Mouse (Mus musculus) heart, embryonic 16.5 days (tissue): ENCODE measurements at regions not wholly inside any gene's neighbourhood (a gene's known extent, or its start where the extent isn't known, plus 50 kb on each side); places are given as distances from the start of the nearest gene placed in this dataset.
A peak's percentile ranks its signal among the peaks of the same experiment; 100 is the strongest.

Experiments
- ATAC-seq: fragments of 200-750 bp; cut with Nextera tagmentation; replicated peaks from 2 replicates; pipeline ENCODE4 v1.8.0; 2017; ENCODE audit warnings: moderate number of reproducible peaks; ENCODE audit not compliant: insufficient read depth, low FRiP score; ENCODE audit errors: extremely low read depth
- H3K27ac ChIP-seq: fragments of 300-500 bp; sonication (generic); 2 replicates; pipeline ENCODE4 v1.5.1; 2014; ENCODE audit warnings: mild to moderate bottlenecking, low read length, control low read depth, moderate library complexity
- H3K27me3 ChIP-seq: fragments of 300-500 bp; sonication (generic); 2 replicates; pipeline ENCODE4 v1.6.1; 2014; ENCODE audit warnings: low read length, mixed read lengths; ENCODE audit not compliant: control insufficient read depth, insufficient read depth
- H3K36me3 ChIP-seq: fragments of 300-500 bp; sonication (generic); 2 replicates; pipeline ENCODE4 v1.6.1; 2014; ENCODE audit not compliant: control insufficient read depth, insufficient read depth
- H3K4me1 ChIP-seq: fragments of 300-500 bp; sonication (generic); 2 replicates; pipeline ENCODE4 v1.6.1; 2014; ENCODE audit warnings: low read length, mixed read lengths; ENCODE audit not compliant: control insufficient read depth, insufficient read depth
- H3K4me2 ChIP-seq: fragments of 300-500 bp; sonication (generic); 2 replicates; pipeline ENCODE4 v1.6.1; 2014; ENCODE audit warnings: low read depth, mild to moderate bottlenecking, control low read depth, low read length
- H3K4me3 ChIP-seq: fragments of 300-500 bp; sonication (generic); 2 replicates; pipeline ENCODE4 v1.5.1; 2014; ENCODE audit warnings: mild to moderate bottlenecking, control low read depth, low read length
- H3K9ac ChIP-seq: fragments of 300-500 bp; sonication (generic); 2 replicates; pipeline ENCODE4 v1.6.1; 2014; ENCODE audit warnings: low read length, control low read depth
- H3K9me3 ChIP-seq: fragments of 300-500 bp; sonication (generic); replicated peaks from 2 replicates; pipeline ENCODE4 v1.6.1; 2016; ENCODE audit warnings: low read length; ENCODE audit not compliant: control insufficient read depth
- WGBS: fragments of 180-500 bp; shearing (Covaris S2); extraction: QIAGEN DNeasy Blood & Tissue Kit; methylation state at CpG from one replicate; pipeline ENCODE4 v1.1.7; 2014; 5-methylcytosine and 5-hydroxymethylcytosine counted together

DNA sequence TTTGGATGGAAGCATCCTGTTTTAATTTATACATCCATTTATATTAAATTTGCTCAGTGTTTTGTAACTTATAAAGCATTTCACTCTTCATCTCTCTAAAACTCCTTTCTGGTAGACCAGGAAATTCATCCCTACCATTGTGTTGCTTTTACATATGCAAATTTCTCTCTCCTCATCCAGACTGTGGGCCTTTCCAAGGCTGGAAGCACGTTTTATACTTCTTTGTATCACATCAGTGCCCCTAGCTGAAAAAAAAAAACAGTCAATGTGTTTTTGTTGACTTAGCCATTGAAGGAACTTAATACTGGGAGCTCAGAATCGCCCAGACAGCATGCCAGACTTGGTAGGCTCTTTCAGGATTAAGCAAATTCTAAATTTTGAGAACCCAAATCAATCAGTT, 174.9 kb upstream of the Gm6793 start:
- Histone ChIP-seq H3K9ac (no peak overlapping the region), H3K27me3 (no peaks in the 10 kb centered on the region), H3K27ac (no peak overlapping the region), H3K9me3 (0 out of 2 replicates have a peak, but pooled peaks cover 4% of the 10 kb centered on the region), H3K4me2 (no peak overlapping the region), H3K4me1 (no peaks in the 10 kb centered on the region), H3K36me3 (no peaks in the 10 kb centered on the region), H3K4me3 (no peak overlapping the region)
- WGBS: 22% methylated on average over 2 of the region's 2 CpGs
- ATAC-seq: no peak

DNA sequence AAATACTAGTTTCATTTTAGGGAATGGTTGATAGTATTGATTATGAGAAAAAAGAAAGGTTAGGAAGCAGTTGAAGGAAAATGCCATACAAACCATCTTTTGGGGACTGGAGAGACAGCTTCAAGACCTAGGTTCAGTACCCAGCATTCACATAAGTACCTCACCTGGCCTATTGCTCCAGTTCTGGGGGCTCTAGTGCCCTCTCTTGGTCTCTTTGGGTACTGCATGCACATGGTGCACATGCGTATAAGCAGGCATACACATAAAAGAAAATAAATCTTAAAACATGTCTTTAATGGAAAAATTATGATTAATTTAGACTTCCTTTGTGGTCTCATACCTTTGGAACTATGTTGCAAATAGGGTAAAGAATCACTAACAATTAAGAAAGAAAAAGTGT, 155.3 kb upstream of the Gm6793 start:
- Histone ChIP-seq H3K36me3 (no peaks in the 10 kb centered on the region), H3K9me3 (peaks cover 7% of the 10 kb centered on the region; the same call in 1 of the 2 replicates), H3K4me3 (no peak overlapping the region), H3K4me2 (no peak overlapping the region), H3K9ac (no peak overlapping the region), H3K27me3 (no peaks in the 10 kb centered on the region), H3K4me1 (no peaks in the 10 kb centered on the region), H3K27ac (no peak overlapping the region)
- 95% methylated on average over 1 of the region's 1 CpGs for WGBS
- no peak for ATAC-seq

DNA sequence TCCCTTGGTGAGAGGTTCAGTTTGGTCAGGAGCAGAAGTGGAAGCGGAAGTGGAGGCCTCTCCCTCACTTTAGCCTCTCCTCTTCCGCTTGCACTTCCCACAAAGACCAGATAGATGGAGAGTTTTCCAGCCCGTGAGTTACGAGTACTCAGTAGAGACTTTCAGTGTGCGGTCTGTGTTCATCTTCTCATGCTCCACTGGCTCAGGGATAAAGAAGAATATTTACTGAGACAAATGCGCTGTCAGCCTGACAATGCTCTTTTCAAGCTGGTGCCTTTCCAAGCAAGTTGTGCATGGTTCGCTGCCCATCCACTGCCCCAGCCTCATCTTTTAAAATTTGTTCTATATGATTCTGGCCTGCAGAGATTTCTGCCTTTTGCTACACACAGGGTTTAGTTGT, 141.8 kb upstream of the Gm6793 start:
- Histone ChIP-seq H3K4me1 (no peaks in the 10 kb centered on the region), H3K4me2 (no peak overlapping the region), H3K4me3 (no peak overlapping the region), H3K9ac (no peak overlapping the region), H3K9me3 (no peaks in the 10 kb centered on the region), H3K27me3 (no peaks in the 10 kb centered on the region), H3K27ac (no peak overlapping the region), H3K36me3 (no peaks in the 10 kb centered on the region)
- WGBS: 80% methylated on average over 7 of the region's 7 CpGs
- no peak for ATAC-seq

DNA sequence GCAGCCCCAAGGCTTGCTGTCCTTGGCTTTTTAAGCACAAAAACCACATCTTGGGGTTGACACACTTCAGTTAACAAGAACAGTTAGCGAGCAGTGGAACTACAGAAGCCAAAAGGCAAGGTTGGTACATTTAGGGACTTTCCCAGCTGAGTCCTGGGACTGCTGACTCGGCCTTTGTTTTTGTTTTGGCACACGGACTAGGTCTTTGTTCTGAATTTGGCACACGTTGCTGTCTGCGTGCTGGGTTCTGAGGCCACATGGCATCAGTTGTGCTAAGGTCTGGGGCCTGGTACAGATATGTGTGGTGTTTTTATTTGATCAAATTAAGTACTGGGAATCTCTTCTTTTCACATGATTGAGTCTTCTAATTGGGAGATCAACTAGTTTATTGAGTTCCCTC, 124.1 kb upstream of the Gm6793 start:
- Histone ChIP-seq H3K27ac (no peak overlapping the region), H3K4me1 (no peaks in the 10 kb centered on the region), H3K9me3 (no peaks in the 10 kb centered on the region), H3K4me3 (no peak overlapping the region), H3K36me3 (no peaks in the 10 kb centered on the region), H3K27me3 (no peaks in the 10 kb centered on the region), H3K4me2 (no peak overlapping the region), H3K9ac (no peak overlapping the region)
- no peak for ATAC-seq
- 65% methylated on average over 5 of the region's 5 CpGs for WGBS

DNA sequence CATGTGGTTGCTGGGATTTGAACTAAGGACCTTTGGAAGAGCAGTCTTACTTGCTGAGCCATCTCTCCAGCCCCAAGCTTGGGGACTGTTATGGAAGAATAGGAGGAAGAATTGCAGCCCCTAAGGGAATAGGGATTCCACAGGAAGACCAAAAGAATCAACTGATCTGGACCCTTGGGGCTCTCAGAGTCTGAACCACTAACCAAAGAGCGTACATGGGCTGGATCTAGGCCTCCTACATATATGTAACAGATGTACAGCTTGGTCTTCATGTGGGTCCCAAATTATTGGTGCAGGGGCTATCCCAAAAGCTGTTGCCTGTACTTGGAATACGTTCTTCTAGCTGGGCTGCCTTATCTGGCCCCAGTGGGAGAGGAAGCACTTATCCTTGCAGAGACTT, 115.4 kb upstream of the Gm6793 start:
- Histone ChIP-seq H3K36me3 (no peaks in the 10 kb centered on the region), H3K4me3 (no peak overlapping the region), H3K27me3 (no peaks in the 10 kb centered on the region), H3K27ac (no peak overlapping the region), H3K9me3 (no peaks in the 10 kb centered on the region), H3K9ac (no peak overlapping the region), H3K4me1 (no peaks in the 10 kb centered on the region), H3K4me2 (no peak overlapping the region)
- no peak for ATAC-seq
- WGBS: 49% methylated on average over 2 of the region's 2 CpGs

DNA sequence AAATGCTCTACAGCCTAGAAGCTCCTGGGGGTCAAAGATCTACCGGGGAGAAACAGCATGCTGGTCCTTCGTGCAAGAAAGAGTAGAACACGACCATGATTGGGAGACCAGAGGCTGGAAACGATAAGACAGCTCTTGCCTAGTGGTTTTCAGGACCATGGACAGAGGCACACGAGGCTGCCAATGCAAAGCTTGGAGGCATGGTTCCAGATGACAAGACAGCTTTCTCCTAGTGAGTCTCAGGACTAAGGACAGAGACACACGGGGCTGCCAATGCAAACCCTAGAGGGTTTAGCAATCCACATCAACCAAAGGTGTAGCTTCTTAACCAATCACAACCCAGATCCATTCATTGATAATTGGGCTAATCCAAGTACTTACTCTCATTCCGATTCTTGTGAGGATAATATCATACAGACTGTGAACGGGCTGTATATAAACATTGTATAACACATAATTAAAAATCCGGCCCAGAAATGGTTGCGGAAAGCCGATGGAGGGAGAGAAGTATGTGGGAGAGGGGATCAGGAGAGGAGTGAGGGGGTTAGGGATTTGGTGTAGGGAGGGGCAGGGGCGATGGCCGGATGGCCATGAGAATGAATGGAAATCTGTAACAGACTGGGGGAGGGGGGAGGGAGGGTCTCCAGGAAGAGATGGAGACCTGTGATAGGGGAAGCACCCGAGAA, 114.1 kb upstream of the Gm6793 start:
- H3K9me3 ChIP-seq: no peaks in the 10 kb centered on the region
- H3K36me3 ChIP-seq: no peaks in the 10 kb centered on the region
- H3K4me2 ChIP-seq: no peak overlapping the region
- H3K4me1 ChIP-seq: no peaks in the 10 kb centered on the region
- H3K27ac ChIP-seq: no peak overlapping the region
- H3K27me3 ChIP-seq: no peaks in the 10 kb centered on the region
- no peak overlapping the region for H3K4me3 ChIP-seq
- peak; percentile 65; the same call in 1 of the 2 replicates for ATAC-seq
- 49% methylated on average over 14 of the region's 14 CpGs for WGBS
- no peak overlapping the region for H3K9ac ChIP-seq

DNA sequence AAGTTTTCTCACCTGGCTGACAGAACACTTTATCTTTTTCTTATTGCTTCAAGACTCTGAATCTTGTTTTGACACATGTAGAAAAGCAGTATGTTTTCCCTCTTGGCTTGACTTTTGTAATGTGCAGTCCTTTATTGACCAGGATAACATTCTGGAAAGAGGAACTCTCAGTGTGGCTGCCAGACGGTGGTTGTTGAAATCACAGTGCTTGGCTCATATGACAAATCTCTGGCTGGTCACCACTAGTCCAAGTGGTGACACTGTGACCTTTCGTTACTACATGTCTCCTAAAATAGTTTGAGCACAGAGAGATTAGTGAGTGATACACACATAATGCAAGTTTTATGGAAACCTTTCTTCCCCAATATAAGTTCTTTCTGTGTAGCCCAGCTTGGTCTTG, 97.1 kb upstream of the Gm6793 start:
- Histone ChIP-seq H3K4me1 (no peaks in the 10 kb centered on the region), H3K27me3 (no peaks in the 10 kb centered on the region), H3K4me2 (no peak overlapping the region), H3K9ac (no peak overlapping the region), H3K4me3 (no peak overlapping the region), H3K9me3 (no peaks in the 10 kb centered on the region), H3K36me3 (no peaks in the 10 kb centered on the region), H3K27ac (no peak overlapping the region)
- WGBS: 40% methylated on average over 2 of the region's 2 CpGs
- ATAC-seq: no peak

DNA sequence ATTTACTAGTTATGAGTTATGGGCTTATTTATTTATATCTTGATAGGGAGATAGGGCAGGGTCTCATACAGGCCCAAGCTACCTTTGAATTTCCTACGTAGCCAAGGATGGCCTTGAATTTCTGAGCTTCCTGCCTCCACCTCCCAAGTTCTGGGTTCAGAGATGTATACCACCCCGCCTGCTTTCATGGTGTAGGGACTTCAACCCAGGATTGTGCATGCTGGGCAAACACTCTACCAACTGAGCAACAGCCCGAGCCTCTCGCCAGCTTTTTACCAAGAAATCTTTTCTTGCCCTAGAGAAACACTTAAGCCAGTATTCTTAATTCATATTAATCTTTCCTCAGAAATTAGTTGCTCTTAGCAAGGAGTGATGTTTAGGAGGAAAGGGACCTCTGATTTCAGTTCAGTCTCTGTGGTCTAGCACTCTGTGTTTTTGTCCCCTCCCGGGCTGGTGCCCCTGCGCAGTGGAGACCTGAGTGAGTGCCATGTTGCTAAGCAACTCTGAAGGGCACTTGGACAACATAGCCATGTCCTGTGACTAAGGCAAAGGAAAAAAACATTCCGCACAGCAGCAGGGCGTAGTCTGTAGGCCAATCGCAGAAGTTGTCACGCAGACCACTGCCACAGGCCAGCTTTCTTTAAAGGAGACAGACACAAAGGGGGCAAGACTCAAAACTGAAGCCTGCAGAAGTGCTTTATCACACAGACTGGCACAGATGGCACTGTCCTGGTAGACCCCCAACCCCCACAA, 83.2 kb upstream of the Gm6793 start:
- 63% methylated on average over 10 of the region's 10 CpGs for WGBS
- H3K27ac ChIP-seq: peak overlapping the region; percentile 82
- H3K4me1 ChIP-seq: peaks cover 5% of the 10 kb centered on the region; the same call in 1 of the 2 replicates
- no peaks in the 10 kb centered on the region for H3K27me3 ChIP-seq
- H3K4me3 ChIP-seq: 0 out of 2 replicates have a peak overlapping the region, but pooled peaks have one; percentile 10
- H3K9ac ChIP-seq: peak overlapping the region; percentile 43
- no peaks in the 10 kb centered on the region for H3K36me3 ChIP-seq
- peak; percentile 100 for ATAC-seq
- H3K4me2 ChIP-seq: peak overlapping the region; percentile 9; the same call in 1 of the 2 replicates
- no peaks in the 10 kb centered on the region for H3K9me3 ChIP-seq

DNA sequence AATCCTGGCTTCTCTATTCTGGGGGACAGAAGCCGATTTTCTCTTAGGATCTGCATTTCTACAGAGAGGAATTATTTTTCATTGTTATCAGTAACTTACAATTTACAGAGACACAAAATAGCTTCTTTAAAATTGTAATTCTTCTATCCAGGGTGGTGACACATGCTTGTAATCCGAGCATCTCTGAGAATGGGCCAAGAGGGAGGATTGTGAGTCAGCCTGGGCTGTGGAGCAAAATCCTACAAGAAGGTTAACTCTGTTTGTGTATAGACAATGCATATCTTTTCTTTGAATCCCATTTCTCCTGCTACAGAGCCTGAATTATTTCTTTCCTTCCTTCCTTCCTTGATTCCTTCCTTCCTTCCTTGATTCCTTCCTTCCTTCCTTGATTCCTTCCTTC, 80.0 kb upstream of the Gm6793 start:
- Histone ChIP-seq H3K4me2 (no peak overlapping the region), H3K4me3 (no peak overlapping the region), H3K9ac (no peak overlapping the region), H3K36me3 (no peaks in the 10 kb centered on the region), H3K4me1 (peaks cover 5% of the 10 kb centered on the region; the same call in 1 of the 2 replicates), H3K27me3 (no peaks in the 10 kb centered on the region), H3K9me3 (no peaks in the 10 kb centered on the region), H3K27ac (no peak overlapping the region)
- WGBS: 70% methylated on average over 2 of the region's 2 CpGs
- no peak for ATAC-seq
